Mouse (Mus musculus) lung, adult 2 months (tissue): Measurements from ENCODE around the gene Tmem108. TPM values are rescaled to one million over a fixed set of nuclear protein-coding genes. Genes with fewer than 3 reads are reported as not detected.

ENCODE experiments used
- DNase-seq: peaks from one replicate; pipeline ENCODE4 v3.0.0; 2022
- H3K4me1 ChIP-seq: fragments of 200-500 bp; 2 replicates; pipeline ENCODE4 v1.6.1; 2011; ENCODE audit warnings: low read length; ENCODE audit not compliant: control insufficient read depth, insufficient read depth
- H3K4me3 ChIP-seq: fragments of 200-500 bp; replicated peaks from 2 replicates; pipeline ENCODE3; 2011; ENCODE audit warnings: low read depth, mild to moderate bottlenecking, control low read depth, low read length; ENCODE audit errors: extremely low read depth
- CTCF ChIP-seq: fragments of 200-500 bp; IDR thresholded peaks from 2 replicates; pipeline ENCODE4 v1.5.1; 2011; ENCODE audit warnings: mild to moderate bottlenecking, low read length, control low read depth; ENCODE audit not compliant: insufficient read depth
- POLR2A ChIP-seq: fragments of 200-500 bp; IDR thresholded peaks from 2 replicates; pipeline ENCODE4 v1.6.1; 2011; ENCODE audit warnings: low read depth, mild to moderate bottlenecking, control low read depth, low read length, borderline replicate concordance; ENCODE audit errors: extremely low read depth
- WGBS: fragments of 180-500 bp; shearing (Covaris S2); methylation state at CpG from one replicate; pipeline ENCODE4 v1.1.7; 2018; 5-methylcytosine and 5-hydroxymethylcytosine counted together
- polyA plus RNA-seq: library from polyadenylated mRNA; depleted of rRNA; stranded (reverse); fragments of >200 nt; gene quantifications from 2 replicates; pipeline ENCODE4 v1.2.3, GENCODE M21; 2012; rRNA removed

The Tmem108 gene
- 8.5 and 9.1 TPM in 2 replicates for polyA plus RNA-seq

DNA sequence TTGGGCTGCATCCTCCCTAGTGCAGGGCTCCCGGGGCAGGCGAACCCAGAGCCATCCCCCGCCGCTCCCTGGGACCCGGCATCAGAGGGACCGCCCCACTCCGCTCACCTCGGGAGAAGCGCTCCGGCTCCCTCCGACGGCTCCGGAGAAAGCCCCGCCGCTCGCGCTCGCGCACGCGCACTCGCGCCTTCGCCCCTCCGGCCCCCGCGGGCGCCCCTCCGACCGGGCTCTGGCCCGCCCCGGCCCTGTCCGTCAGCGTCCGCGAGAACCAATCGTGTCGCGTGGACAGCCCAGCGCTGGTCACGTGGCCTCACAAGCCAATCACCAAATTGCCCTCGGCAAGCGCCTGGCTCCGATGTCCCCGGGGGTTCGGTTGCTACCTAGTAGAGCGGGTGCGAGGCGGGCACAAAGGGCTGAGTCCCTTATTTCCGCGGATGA, at the start of gene Tmem108:
Tmem108 (minus strand) TSS at position 191 of the 438 bp plus-strand sequence.
- under 1% methylated on average over 31 of the region's 51 CpGs for WGBS
- TF ChIP-seq POLR2A = no peak
- TF ChIP-seq CTCF = no peak
- H3K4me1 ChIP-seq = no peaks in the 10 kb centered on the region
- DNase-seq = peak; percentile 79
- H3K4me3 ChIP-seq = peak within 1 kb of the TSS; percentile 53

DNA sequence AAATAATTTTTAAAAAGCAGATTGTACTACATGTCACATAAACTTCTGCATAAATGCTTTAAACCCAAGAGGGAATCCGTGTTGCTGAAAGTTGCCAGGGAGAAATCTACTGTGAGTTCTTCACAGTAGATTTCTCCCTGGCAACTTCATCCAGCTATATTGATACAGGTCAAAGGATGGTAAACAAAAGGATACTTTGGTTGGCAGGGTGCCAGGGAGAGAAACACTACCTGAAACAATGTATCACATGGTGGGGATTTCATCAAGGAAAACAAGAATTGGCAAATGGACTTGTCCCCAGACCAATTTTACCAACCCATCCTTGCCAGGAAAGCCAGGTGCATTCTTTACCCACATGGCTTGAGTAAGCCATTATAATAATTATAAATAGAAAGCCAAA, 27.4 kb upstream of the Tmem108 start:
- no peak for TF ChIP-seq CTCF
- TF ChIP-seq POLR2A = no peak
- H3K4me1 ChIP-seq = no peaks in the 10 kb centered on the region
- H3K4me3 ChIP-seq = no peak overlapping the region
- no peak for DNase-seq
- 56% methylated on average over 1 of the region's 1 CpGs for WGBS

DNA sequence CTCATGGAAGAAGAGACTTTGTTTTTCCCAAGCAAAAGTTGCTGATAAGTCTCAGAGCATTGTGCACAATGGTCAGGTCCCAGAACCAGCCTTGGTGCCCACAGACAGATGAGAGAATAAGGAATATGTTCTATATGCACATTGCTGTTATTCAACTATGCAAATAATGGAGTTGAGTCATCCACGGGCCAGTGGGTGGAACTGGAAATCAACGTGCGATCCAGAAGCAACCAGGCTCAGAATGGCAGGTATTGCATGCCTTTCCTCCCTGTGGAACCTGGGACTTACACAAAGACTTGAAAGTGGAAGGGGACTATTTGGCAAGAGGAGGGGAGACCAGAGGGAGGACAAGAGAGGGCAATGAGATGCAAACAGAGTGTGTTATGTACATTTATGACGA, 22.5 kb upstream of the Tmem108 start:
- 74% methylated on average over 4 of the region's 4 CpGs for WGBS
- TF ChIP-seq CTCF (no peak), POLR2A (no peak)

DNA sequence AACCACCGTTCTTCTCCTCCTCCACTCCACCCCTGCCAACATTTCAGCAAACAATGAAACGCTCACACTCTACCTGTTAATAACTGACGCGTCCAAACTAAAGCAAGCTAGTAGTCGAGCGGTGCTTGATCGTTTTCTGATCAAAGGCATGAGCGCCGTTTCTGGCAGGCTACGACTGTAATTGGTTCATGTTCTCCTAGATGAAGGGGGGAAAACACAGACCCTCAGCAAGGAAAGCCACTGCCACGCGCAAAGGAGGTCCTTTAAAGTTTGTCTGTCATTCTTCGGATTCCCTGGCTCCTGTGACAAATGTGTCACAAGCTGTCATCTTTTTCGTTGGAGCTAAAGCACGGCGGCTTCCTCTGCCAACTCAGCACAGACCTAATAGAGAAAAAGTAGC, 21.6 kb upstream of the Tmem108 start:
- WGBS = 64% methylated on average over 16 of the region's 16 CpGs
- no peaks in the 10 kb centered on the region for H3K4me1 ChIP-seq
- no peak for DNase-seq
- H3K4me3 ChIP-seq = no peak overlapping the region
- TF ChIP-seq CTCF (no peak), POLR2A (no peak)

More for the DNA sequence above, 22.5 kb upstream of the Tmem108 start:
- no peak for DNase-seq
- Histone ChIP-seq H3K4me1 (no peaks in the 10 kb centered on the region), H3K4me3 (no peak overlapping the region)

DNA sequence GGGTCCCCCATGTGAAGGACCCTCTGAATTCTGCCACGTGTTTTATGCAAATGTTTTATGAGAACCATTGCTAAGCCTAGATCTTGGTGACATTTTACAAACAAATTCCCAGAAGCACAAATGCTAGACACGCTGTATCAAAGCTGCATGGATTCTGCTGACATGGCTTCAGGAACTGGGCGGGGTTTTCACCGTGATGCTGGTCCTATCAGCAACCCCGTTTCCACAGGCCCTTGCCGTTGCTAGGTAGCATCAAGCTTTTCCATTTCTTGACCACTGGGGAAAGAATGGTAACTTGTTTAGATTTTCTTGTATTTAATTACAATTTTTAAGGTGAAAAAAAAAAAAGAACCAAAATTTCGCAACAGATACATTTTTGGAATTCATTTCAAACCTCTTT, 20.7 kb upstream of the Tmem108 start:
- no peak for TF ChIP-seq POLR2A
- TF ChIP-seq CTCF = no peak
- no peak for DNase-seq
- 72% methylated on average over 7 of the region's 7 CpGs for WGBS
- no peaks in the 10 kb centered on the region for H3K4me1 ChIP-seq
- no peak overlapping the region for H3K4me3 ChIP-seq

DNA sequence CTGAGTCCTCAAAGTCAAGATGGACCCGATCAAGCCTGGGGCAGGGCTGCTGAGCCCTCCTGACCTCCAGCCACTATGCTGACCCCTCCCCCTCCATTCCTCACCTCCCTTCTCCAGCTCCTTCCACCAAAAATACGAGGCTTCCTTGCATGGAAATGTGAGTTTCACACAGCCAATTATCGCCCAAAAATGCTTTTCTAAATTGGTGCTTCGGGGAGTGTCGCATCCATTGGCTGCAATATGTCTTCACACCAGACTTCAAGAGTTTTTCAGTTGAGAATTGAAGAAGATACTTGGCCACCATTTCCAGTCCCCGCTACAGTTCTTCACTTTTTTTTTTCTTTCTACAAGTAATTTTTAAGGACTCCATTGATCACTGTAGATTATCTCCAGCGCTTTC, 19.8 kb upstream of the Tmem108 start:
- TF ChIP-seq POLR2A (no peak), CTCF (no peak)
- Histone ChIP-seq H3K4me3 (no peak overlapping the region), H3K4me1 (no peaks in the 10 kb centered on the region)
- no peak for DNase-seq
- WGBS = 78% methylated on average over 7 of the region's 7 CpGs

DNA sequence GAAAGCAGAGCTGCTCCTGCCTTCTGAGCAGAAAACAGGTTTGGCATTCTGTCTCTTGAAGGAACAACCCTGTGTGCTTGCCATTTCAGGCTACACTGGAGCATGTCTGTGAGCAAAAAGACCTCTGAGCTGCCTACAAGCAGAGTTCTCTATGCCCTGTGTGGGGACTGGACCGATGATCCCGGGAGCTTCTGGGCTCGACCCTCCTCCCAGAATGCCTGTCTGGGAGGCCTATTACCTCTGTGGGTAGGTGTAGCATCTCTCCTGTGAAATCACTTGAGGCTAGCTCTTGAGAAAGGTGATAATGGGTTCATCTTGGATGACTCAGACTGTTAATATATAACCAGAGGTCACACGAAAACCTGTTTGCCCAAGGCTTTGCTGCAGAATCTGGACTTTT, 19.0 kb upstream of the Tmem108 start:
- H3K4me1 ChIP-seq = no peaks in the 10 kb centered on the region
- TF ChIP-seq POLR2A (no peak), CTCF (no peak)
- 75% methylated on average over 4 of the region's 4 CpGs for WGBS
- no peak overlapping the region for H3K4me3 ChIP-seq
- DNase-seq = no peak

DNA sequence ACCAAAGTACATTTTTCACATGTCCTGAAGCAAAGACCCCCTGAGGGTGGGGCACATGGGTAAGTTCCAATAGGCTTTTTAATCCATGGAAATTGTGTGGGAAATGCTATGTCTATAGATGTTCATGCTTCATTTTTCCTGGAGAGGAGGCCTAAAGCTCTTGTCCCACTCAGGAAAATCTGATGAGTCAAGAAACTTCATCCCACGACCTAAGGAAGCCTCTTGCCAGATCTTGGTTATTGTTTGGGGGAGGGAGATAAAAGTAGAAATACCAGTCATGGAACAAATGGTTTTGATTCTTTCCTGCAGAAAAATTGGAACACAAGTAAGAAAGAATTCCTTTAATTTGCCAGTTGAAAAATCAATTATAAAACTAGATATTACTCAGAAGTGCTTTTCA, 16.5 kb upstream of the Tmem108 start:
- DNase-seq = no peak
- 21% methylated on average over 1 of the region's 1 CpGs for WGBS
- TF ChIP-seq POLR2A = no peak
- TF ChIP-seq CTCF = no peak
- Histone ChIP-seq H3K4me3 (no peak overlapping the region), H3K4me1 (no peaks in the 10 kb centered on the region)

DNA sequence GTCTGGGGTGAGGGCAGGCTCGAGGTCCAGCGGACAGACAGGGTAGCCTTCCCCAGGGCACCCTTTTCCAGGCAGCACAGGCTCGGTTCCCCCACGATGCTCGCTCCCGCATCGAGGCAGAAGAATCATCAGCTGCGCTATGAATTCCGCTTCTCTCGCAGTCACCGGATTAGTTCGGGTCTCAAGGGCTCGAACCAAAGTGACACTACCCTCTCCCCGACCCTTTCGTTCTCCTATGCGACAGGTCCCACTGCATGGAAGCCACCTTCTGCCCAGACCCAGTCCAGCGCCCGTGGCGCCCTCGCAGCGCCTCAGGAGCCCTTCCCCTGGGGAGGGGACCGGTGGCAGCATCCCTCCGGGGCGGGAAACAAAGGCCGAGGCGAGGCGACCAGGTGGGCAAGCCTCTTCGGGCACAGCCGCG, 476 bp downstream of the Tmem108 start:
- Histone ChIP-seq H3K4me1 (no peaks in the 10 kb centered on the region), H3K4me3 (peak overlapping the region; percentile 53)
- TF ChIP-seq CTCF = no peak
- TF ChIP-seq POLR2A = no peak
- WGBS = 1% methylated on average over 30 of the region's 30 CpGs
- no peak for DNase-seq

DNA sequence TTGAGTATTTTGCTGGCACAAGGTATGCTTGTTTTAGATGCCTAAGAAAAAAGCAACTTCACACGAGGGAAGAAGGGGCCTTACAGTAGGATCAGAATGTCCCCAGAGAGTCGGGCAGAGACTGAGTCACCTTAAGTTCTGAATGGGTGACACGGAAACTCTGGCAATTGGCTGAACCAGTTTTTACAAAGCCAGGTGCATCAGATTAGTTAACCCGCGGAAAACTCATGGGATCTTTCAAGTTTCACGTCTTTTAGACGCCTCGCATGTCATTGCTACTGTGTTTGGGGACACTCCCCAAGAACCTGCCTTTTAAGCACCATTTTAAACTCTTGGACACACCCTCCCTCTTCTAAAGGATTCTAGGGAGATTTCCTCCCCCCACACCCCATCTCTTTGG, 1.3 kb downstream of the Tmem108 start:
- no peak for DNase-seq
- 21% methylated on average over 8 of the region's 8 CpGs for WGBS
- Histone ChIP-seq H3K4me3 (no peak overlapping the region), H3K4me1 (no peaks in the 10 kb centered on the region)
- TF ChIP-seq CTCF = no peak
- no peak for TF ChIP-seq POLR2A
